Mouse (Mus musculus) forebrain, embryonic 13.5 days (tissue): ENCODE measurements around the gene Anks4b. TPM values are rescaled to one million over a fixed set of nuclear protein-coding genes. Genes with fewer than 3 reads are reported as not detected.

Source experiments
- ATAC-seq: fragments of 200-750 bp; cut with Nextera tagmentation; 2 replicates; pipeline ENCODE4 v1.8.0; 2017
- H3K27ac ChIP-seq: fragments of 300-500 bp; sonication (generic); 2 replicates; pipeline ENCODE4 v1.5.1; 2015; ENCODE audit warnings: inconsistent platforms, mild to moderate bottlenecking, moderate library complexity
- H3K27me3 ChIP-seq: fragments of 300-500 bp; sonication (generic); 2 replicates; pipeline ENCODE4 v1.6.1; 2015; ENCODE audit warnings: mild to moderate bottlenecking, inconsistent platforms
- H3K36me3 ChIP-seq: fragments of 300-500 bp; sonication (generic); 2 replicates; pipeline ENCODE4 v1.6.1; 2015; ENCODE audit warnings: mild to moderate bottlenecking, inconsistent platforms; ENCODE audit not compliant: poor library complexity, severe bottlenecking
- H3K4me1 ChIP-seq: fragments of 300-500 bp; sonication (generic); 2 replicates; pipeline ENCODE4 v1.6.1; 2015; ENCODE audit warnings: inconsistent platforms
- H3K4me2 ChIP-seq: fragments of 300-500 bp; sonication (generic); 2 replicates; pipeline ENCODE4 v1.6.1; 2015; ENCODE audit warnings: inconsistent platforms, mild to moderate bottlenecking, moderate library complexity
- H3K4me3 ChIP-seq: fragments of 300-500 bp; sonication (generic); 2 replicates; pipeline ENCODE4 v1.5.1; 2015; ENCODE audit warnings: mild to moderate bottlenecking, inconsistent platforms
- H3K9ac ChIP-seq: fragments of 300-500 bp; sonication (generic); 2 replicates; pipeline ENCODE4 v1.6.1; 2015; ENCODE audit warnings: mild to moderate bottlenecking, inconsistent platforms
- H3K9me3 ChIP-seq: fragments of 300-500 bp; sonication (generic); replicated peaks from 2 replicates; pipeline ENCODE4 v1.6.1; 2016; ENCODE audit warnings: inconsistent platforms
- WGBS: fragments of 180-500 bp; shearing (Covaris S2); methylation state at CpG from one replicate; pipeline ENCODE4 v1.1.7; 2015; 5-methylcytosine and 5-hydroxymethylcytosine counted together
- polyA plus RNA-seq: library from polyadenylated mRNA; unstranded; fragments of >200 nt; fragmentation: Nextera tagmentation; extraction: Ambion mirVana; gene quantifications from 2 replicates; pipeline ENCODE4 v1.2.1, GENCODE M21; 2015

Anks4b gene
- polyA plus RNA-seq, 1 experiment from 2014 or later = not detected

DNA sequence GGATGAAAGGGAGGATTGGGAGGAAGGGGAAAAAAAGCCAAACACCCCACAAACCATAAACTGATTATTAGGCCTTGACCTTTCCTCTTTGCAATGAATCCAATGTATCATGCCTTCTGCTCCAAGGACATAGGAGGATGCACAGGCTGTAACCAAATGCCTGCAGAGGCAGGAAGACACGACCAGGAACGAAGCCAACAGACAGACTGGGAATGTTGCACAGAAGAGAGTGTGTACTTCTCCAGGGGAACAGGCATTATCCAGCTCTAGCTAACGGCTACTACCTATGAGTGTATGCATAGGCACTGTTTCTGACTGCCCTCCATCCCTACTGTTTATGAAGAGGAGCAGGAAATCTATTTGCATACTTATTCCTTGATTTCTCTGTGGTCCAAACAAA lies 18.5 kb downstream of the Anks4b start:
- Histone ChIP-seq H3K4me1 (no peaks in the 10 kb centered on the region; the same call in 1 of the 2 replicates), H3K9me3 (no peaks in the 10 kb centered on the region), H3K27me3 (peaks cover under 1% of the 10 kb centered on the region; the same call in 1 of the 2 replicates), H3K4me3 (no peak overlapping the region), H3K9ac (no peak overlapping the region), H3K4me2 (no peak overlapping the region), H3K36me3 (no peaks in the 10 kb centered on the region), H3K27ac (no peak overlapping the region)
- ATAC-seq = no peak
- WGBS = 76% methylated on average over 3 of the region's 3 CpGs

DNA sequence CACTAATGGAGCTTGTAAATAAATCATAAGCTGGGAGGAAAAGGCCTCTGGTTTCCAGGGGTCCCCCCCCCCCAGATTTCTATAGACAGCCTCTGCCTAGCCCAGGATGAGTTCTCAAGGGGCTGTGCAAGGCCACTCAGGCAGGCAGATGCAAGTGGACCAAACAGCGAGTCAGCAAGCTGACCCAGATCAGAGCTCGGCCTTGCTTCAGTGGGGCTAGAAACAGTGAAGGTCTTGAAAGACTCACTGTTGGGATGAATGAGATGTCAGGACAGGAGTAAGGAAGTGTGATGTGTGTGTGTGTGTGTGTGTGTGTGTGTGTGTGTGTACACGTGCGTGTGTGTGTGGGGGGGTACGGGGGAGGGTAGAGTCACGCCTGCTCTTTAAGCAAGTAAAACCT lies 19.2 kb downstream of the Anks4b start:
- H3K4me3 ChIP-seq = no peak overlapping the region
- H3K9me3 ChIP-seq = no peaks in the 10 kb centered on the region
- no peak for ATAC-seq
- H3K27ac ChIP-seq = no peak overlapping the region
- no peaks in the 10 kb centered on the region for H3K36me3 ChIP-seq
- 86% methylated on average over 6 of the region's 6 CpGs for WGBS
- no peak overlapping the region for H3K9ac ChIP-seq
- no peak overlapping the region for H3K4me2 ChIP-seq
- H3K27me3 ChIP-seq = peaks cover 6% of the 10 kb centered on the region
- H3K4me1 ChIP-seq = no peaks in the 10 kb centered on the region; the same call in 1 of the 2 replicates

DNA sequence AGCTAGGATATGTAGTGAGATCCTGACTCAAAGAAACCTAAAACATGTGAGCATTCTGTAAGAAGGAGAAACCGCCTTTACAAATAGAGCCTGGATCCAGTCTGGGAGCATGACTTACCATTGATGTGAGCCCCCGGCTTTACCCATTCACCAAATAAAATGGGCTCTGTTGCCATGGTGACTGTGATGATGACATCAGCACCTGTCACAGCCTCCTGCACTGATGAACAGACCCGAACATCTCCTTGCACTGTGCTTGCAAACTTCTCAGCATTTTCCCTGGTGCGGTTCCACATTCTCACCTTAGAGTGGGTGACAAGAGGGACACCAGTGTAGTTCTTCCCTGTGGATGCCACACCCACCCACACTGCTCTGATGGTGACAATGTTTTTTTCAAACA lies 21.5 kb downstream of the Anks4b start:
- H3K4me1 ChIP-seq = no peaks in the 10 kb centered on the region; the same call in 1 of the 2 replicates
- WGBS = 48% methylated on average over 4 of the region's 4 CpGs
- no peak overlapping the region for H3K27ac ChIP-seq
- H3K4me2 ChIP-seq = no peak overlapping the region
- ATAC-seq = no peak
- H3K4me3 ChIP-seq = no peak overlapping the region
- no peak overlapping the region for H3K9ac ChIP-seq
- H3K36me3 ChIP-seq = no peaks in the 10 kb centered on the region
- no peaks in the 10 kb centered on the region for H3K9me3 ChIP-seq
- H3K27me3 ChIP-seq = peaks cover 20% of the 10 kb centered on the region

DNA sequence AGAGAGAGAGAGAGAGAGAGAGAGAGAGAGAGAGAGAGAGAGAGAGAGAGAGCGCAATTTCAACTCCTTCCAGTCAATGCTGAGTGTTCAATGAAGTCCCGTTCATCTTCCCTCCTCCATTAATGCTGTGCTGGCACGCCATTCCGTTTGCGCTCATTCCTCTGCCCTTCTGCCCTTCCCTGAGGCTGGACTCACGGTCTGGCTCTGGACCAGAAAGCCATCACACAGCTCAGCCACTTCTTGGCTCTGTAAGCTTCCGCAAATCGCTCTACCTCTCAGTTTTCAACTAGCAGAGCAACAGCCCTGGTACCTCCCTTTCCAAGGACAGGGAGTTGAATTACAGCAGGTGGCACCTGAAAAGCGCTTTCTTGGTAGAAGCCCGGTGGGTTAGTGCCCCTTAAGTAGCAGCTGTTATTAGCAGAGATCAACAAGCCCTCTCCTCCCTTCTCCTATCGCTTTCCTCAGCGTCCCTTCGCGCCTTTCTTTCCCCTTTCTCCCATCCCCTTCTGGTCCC lies 27.6 kb downstream of the Anks4b start:
- 3% methylated on average over 13 of the region's 14 CpGs for WGBS

DNA sequence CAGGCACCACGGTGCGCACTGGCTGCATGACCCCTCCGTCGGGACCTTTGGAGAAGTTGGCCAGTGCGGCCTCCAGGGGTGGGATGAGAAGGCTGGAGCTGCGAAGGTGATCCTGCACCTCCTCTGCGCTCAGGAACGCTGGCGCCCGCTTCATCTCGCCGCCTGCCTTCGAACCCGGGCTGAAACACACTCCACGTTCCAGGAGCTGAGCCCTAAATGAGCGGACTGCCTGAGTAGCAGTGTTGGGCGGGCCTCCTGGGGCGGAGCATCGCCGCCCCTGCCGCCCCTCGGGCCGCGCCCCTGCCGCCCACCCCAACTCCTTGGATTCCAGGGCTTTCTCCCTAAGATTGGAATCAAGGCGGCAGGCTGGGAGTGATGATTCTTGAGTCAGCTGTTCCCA lies 28.1 kb downstream of the Anks4b start, which contains the start of gene Crym:
Crym (minus strand) TSS at position 341 of the 400 bp plus-strand sequence.
- peaks cover 7% of the 10 kb centered on the region for H3K4me1 ChIP-seq
- H3K9me3 ChIP-seq = no peaks in the 10 kb centered on the region
- no peaks in the 10 kb centered on the region for H3K36me3 ChIP-seq
- peak within 1 kb of the TSS; percentile 49 for H3K4me2 ChIP-seq
- no peak within 1 kb of the TSS for H3K27ac ChIP-seq
- H3K9ac ChIP-seq = no peak within 1 kb of the TSS; the same call in 1 of the 2 replicates
- H3K27me3 ChIP-seq = peaks cover 61% of the 10 kb centered on the region
- no peak for ATAC-seq
- peak within 1 kb of the TSS; percentile 16 for H3K4me3 ChIP-seq
- WGBS = 3% methylated on average over 26 of the region's 26 CpGs

More for the DNA sequence above, 27.6 kb downstream of the Anks4b start:
- Histone ChIP-seq H3K9ac (no peak overlapping the region; the same call in 1 of the 2 replicates), H3K27ac (no peak overlapping the region), H3K9me3 (no peaks in the 10 kb centered on the region), H3K4me2 (peak overlapping the region; percentile 49), H3K27me3 (peaks cover 61% of the 10 kb centered on the region), H3K4me1 (peaks cover 7% of the 10 kb centered on the region), H3K4me3 (peak overlapping the region; percentile 16), H3K36me3 (no peaks in the 10 kb centered on the region)
- no peak for ATAC-seq

DNA sequence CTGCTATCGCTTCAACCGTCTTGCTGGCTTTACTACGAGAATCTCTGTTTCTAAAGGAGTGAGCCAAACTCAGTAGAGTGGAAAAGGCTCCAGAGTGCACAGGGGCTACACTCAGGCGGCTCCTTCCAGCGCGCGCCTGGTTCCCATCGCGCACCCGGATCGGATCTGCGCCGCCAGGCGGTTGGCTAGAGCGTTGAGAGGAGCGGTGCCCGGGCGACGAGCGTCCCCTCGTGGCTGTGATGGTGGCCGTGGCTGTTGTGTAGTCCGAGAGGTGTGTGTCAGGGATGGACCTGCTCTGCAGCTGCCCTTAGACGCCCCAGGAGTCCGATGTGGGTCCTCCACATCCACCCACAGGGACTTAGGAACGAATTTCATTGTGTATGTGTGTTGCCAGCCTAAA lies 30.1 kb downstream of the Anks4b start, which contains the start of gene Abca14:
Abca14 (plus strand) TSS at position 173 of the 400 bp plus-strand sequence.
- Histone ChIP-seq H3K9ac (no peak within 1 kb of the TSS), H3K27ac (no peak within 1 kb of the TSS), H3K27me3 (peaks cover 54% of the 10 kb centered on the region), H3K4me3 (no peak within 1 kb of the TSS), H3K4me1 (peaks cover 7% of the 10 kb centered on the region), H3K9me3 (no peaks in the 10 kb centered on the region), H3K36me3 (no peaks in the 10 kb centered on the region), H3K4me2 (0 out of 2 replicates have a peak within 1 kb of the TSS, but pooled peaks have one; percentile 1)
- peak; percentile 84 for ATAC-seq
- 3% methylated on average over 26 of the region's 26 CpGs for WGBS

DNA sequence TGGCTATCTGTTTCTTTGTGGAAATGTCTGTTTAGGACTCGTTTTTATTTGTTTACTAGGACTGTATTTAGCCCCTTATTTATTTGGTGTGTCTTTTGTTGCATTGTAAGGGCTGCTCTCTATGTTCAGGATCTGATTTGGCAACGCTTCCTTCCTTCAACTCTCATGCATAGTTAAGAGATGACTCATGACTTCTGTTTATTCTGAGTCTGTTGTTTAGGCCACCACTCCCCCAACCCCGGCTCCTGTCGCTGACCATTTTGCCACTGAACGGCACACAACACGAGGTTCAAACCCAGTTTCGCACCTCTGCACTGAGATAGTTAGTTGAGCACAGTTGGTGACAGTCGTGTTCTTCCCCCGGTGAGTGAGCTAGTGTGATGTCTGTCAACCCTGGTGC lies 32.3 kb downstream of the Anks4b start:
- no peak overlapping the region for H3K4me3 ChIP-seq
- H3K4me1 ChIP-seq = peaks cover 7% of the 10 kb centered on the region
- H3K9ac ChIP-seq = no peak overlapping the region
- peaks cover 34% of the 10 kb centered on the region for H3K27me3 ChIP-seq
- H3K4me2 ChIP-seq = no peak overlapping the region
- no peak for ATAC-seq
- no peak overlapping the region for H3K27ac ChIP-seq
- no peaks in the 10 kb centered on the region for H3K36me3 ChIP-seq
- 67% methylated on average over 9 of the region's 9 CpGs for WGBS
- no peaks in the 10 kb centered on the region for H3K9me3 ChIP-seq

DNA sequence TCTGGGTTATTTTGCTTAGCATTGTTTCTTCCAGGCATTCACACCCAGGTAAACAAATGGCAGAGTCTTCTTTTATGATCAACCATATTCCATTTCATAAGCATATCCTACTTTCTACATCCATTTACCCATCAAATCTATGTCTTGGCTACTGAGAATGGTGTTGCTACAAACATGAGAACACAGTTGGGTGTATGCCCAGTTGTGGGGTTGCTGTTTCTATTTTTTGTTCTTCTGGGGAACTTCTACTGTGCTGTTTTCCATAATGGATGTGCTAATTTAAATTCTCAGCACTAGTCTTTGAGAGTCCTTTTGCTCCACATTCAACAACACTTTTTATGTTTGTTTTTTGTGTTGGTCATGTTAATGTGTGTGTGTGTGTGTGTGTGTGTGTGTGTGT lies 54.9 kb downstream of the Anks4b start:
- H3K36me3 ChIP-seq = no peaks in the 10 kb centered on the region
- no peak overlapping the region for H3K27ac ChIP-seq
- H3K4me1 ChIP-seq = no peaks in the 10 kb centered on the region
- no peaks in the 10 kb centered on the region for H3K9me3 ChIP-seq
- no peak overlapping the region for H3K4me3 ChIP-seq
- H3K27me3 ChIP-seq = no peaks in the 10 kb centered on the region
- H3K9ac ChIP-seq = no peak overlapping the region
- no peak overlapping the region for H3K4me2 ChIP-seq
- no peak for ATAC-seq

Other genes with a start within 250 kb of the Anks4b start
- 0.21 and 0.27 TPM in 2 replicates for gene Dnah3, start 78.6 kb upstream of the Anks4b start, polyA plus RNA-seq
- 5.6 and 5.7 TPM in 2 replicates for gene Tmem159, start 71.5 kb upstream of the Anks4b start, polyA plus RNA-seq
- gene Zp2, start 28.6 kb upstream of the Anks4b start, polyA plus RNA-seq = not detected in 2 replicates
- gene Crym, start 28.3 kb downstream of the Anks4b start, polyA plus RNA-seq = 10.4 and 10.8 TPM in 2 replicates
- gene Abca14, start 30.1 kb downstream of the Anks4b start, polyA plus RNA-seq = not detected in 2 replicates
- not detected in 2 replicates for gene Abca15, start 154.8 kb downstream of the Anks4b start, polyA plus RNA-seq
- gene Abca16, start 235.8 kb downstream of the Anks4b start, polyA plus RNA-seq = not detected in 2 replicates